Mouse (Mus musculus) skeletal muscle tissue, adult 2 months (tissue): ENCODE data around the gene Gm21680.
"Not testable (repeated sequence)": the region's sequence is repeated elsewhere in the genome, so short reads cannot be mapped to it uniquely, and the experiment has no call there.

Source experiments
- DNase-seq: peaks from one replicate; pipeline ENCODE4 v3.0.0-alpha.2; 2012; ENCODE audit warnings: low read depth, low spot score

Gm21680 gene

DNA sequence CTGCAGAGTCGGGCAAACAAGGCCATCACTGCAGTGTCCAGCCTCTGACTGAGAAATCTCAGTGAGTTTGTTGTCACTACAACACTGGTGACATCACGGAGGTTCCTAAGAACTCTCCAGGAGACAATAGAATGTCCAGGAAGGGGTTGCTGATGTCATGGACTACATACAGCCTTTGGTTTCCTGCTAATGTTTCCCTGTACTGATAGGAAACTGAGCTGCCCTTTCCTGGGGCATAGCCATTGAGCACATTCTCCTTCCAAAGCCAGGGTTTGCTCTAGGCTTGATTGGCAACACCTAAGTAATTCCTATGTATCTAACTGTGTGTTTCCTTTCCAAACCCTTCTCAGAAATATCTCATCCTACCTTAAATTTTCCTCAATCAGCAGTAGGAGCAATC, at the start of gene Gm21680:
Gm21680 (minus strand) TSS at position 101 of the 400 bp plus-strand sequence.
- not testable (repeated sequence) for DNase-seq

DNA sequence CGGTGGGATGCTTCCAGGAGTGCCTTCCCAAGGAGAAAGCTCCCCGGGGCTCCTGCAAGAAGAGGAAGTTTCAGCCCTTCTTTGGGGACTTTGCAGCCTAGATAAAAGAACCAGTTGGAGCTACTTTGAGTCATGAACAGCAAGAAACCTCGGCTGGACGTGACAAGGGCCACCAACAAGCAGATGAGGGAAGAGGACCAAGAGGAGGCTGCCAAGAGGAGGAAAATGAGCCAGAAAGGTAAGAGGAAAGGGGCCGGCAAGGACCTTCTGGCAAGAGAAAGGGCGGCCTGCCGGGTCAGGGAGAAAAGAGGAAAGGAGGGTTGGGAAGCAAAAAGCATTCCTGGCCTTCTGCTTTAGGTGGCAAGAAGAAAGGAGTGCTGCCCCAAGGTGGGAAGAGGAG, 35.2 kb upstream of the Gm21680 start:
- DNase-seq, result not testable (repeated sequence)

- DNase-seq, result not testable (repeated sequence)
Measured at GRCm38 (mm10) chr5:26006937-26007695, 34.7 kb upstream of the Gm21680 start.

DNA sequence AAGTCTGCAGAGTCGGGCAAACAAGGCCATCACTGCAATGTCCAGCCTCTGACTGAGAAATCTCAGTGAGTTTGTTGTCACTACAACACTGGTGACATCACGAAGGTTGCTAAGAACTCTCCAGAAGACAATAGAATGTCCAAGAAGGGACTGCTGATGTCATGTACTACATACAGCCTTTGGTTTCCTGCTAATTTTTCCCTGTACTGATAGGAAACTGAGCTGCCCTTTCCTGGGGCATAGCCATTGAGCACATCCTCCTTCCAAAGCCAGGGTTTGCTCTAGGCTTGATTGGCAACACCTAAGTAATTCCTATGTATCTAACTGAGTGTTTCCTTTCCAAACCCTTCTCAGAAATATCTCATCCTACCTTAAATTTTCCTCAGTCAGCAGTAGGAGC, 32.2 kb upstream of the Gm21680 start, which contains the start of gene Gm1979:
Gm1979 (minus strand) TSS at position 101 of the 400 bp plus-strand sequence.
- not testable (repeated sequence) for DNase-seq

DNA sequence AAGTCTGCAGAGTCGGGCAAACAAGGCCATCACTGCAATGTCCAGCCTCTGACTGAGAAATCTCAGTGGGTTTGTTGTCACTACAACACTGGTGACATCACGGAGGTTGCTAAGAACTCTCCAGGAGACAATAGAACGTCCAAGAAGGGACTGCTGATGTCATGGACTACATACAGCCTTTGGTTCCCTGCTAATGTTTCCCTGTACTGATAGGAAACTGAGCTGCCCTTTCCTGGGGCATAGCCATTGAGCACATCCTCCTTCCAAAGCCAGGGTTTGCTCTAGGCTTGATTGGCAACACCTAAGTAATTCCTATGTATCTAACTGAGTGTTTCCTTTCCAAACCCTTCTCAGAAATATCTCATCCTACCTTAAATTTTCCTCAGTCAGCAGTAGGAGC, 16.1 kb upstream of the Gm21680 start, which contains the start of gene Gm21698:
Gm21698 (minus strand) TSS at position 101 of the 400 bp plus-strand sequence.
- DNase-seq, result not testable (repeated sequence)

- DNase-seq, result not testable (repeated sequence)
Measured at GRCm38 (mm10) chr5:25957050-25957449, 15.4 kb downstream of the Gm21680 start.

DNA sequence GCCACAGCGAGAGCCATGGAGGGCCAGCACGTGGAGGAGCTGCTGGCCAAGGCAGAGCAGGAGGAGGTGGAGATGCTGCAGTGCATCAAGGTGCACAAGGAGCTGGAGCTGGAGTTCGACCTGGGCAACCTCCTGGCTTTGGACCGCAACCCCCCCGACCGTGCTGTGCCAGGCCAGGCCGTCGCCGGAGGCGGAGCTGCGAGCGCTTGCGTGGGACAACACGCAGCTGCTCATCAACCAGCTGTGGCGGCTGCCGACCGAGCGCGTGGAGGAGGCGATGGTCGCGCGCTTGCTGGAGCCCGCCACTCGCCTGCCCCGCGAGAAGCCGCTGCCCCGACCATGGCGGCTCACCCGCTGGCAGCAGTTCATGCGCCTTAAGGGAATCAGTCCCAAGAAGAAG, 15.9 kb downstream of the Gm21680 start:
- DNase-seq, result not testable (repeated sequence)

GRCm38 (mm10) chr5:25954317-25954716, 18.1 kb downstream of the Gm21680 start, which contains the start of gene Gm21671:
Gene Gm21671 (minus strand): TSS chr5:25954417.
- not testable (repeated sequence) for DNase-seq

- not testable (repeated sequence) for DNase-seq
Measured at GRCm38 (mm10) chr5:25945391-25945790, 27.1 kb downstream of the Gm21680 start.

GRCm38 (mm10) chr5:25942281-25942680, 30.2 kb downstream of the Gm21680 start, which contains the start of gene Gm21663:
Gene Gm21663 (minus strand): TSS chr5:25942381.
- DNase-seq, result not testable (repeated sequence)
